Mouse (Mus musculus): Measurements from ENCODE around the gene Tbc1d2b.

Tbc1d2b gene

DNA sequence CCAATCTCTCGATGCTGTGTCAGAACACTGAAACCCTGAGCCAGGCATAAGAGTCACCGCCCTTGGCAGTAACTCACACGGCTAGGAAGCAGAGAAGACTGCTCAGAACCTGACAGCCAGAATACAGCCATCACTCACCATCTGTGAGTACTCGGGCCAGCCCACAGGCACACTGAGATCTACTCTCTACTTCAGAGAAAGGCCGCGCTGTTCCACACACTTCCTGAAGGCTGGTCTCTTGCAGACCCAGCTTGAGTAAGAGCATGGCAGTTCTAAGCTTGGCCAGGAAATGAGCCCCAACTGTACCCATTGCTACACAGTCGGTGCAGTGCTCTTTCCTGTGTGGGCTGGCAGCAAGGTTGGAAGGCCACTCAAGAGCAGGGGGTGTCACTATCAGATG is 27.7 kb downstream of the Tbc1d2b start:
- in situ Hi-C loops (cut with MseI, MboI): no loop called here

DNA sequence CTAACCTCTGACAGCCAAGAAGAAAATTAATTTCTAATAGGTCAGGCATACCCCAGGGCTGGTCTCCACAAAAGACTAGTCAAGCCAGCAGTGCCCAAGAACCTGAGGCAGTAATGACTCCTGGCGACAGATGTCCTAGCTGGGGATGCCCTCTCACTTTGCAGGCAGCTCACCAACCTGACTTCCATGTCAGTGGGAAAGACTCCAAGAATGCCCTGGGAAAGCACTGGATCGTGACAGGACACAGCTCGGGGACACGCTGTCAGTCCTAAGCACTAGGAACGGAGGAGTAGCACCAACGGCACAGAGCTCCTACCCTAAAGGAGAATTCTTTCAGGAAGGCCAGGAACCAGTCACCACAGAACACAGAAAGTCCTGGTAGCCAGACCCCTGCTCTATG is 28.3 kb downstream of the Tbc1d2b start:
- in situ Hi-C loops (cut with MseI, MboI): no loop called here

- in situ Hi-C loops (cut with MseI, MboI): no loop called here
Observed at GRCm38 (mm10) chr9:90241618-90242017, 29.0 kb downstream of the Tbc1d2b start.

DNA sequence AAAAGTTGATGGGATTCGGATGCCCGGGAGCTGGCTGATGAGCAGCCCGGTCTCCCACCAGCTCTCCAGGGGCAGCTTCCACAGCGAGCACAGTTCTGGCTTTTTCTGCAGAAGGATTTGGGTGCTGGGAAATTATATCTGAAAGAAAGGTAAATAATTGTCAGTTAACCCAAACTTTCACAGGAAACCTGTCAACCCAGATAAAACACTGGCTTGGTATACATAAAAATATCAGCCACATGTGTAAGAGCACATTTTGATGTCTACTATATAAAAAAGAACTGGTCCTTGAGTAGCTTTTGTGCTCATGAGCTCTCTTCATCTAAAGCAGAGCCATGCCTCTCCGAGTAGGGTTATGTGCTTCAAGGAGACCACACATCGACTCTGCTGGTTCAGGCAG is 29.6 kb downstream of the Tbc1d2b start:
- in situ Hi-C loops (cut with MseI, MboI): no loop called here

DNA sequence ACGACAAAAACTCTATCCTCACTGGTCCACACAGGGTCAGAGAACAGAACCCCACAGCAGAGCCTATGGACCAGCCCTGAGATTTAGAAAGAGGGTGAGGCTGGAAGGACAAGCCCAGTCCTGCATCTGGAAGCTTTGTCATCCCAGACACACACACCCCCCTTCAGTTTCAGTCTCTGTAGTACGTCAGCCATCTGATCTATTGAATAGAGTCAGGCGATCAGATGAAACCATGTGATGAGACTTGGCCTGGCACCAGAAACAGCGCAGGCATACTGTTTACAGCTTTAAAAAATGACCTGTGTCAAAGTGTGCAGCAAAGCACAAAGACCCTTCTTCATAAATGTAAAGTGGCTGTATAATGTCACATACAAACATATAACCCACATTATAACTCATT is 30.0 kb downstream of the Tbc1d2b start:
- in situ Hi-C loops (cut with MseI, MboI): no loop called here

GRCm38 (mm10) chr9:90237232-90238062 is 33.2 kb downstream of the Tbc1d2b start:
- in situ Hi-C loops (cut with MseI, MboI): no loop called here

- in situ Hi-C loops (cut with MseI, MboI): no loop called here
Observed at GRCm38 (mm10) chr9:90236817-90237216, 33.8 kb downstream of the Tbc1d2b start.

DNA sequence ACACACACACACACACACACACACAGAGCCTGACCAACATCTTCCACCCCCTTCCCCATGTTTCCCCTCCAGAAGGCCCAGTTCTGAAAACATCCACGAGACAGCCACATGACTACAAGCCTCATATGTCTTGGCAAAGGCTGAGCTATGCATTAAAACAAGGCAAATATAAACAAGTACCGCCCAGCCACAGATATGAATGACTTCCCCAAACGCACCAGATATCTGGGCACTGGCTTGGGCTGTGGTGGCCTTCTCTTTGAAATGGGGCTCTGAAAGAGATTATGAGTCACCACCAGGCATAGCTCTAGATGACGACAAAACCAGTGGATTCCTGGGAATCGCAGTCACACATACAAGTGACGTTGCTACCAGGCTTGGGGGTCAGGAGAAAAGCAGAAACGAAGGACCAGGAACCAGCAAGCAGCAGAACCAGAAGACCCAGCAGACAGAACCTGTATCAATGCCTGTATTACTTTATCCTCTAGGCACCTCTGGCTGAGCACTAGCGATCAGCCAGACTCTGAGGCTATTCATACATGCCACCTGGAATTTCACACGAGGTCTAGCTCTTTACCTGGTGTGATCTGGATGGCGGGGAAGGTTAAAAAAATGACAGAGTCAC is 35.2 kb downstream of the Tbc1d2b start:
- in situ Hi-C loops (cut with MseI, MboI): no loop called here

DNA sequence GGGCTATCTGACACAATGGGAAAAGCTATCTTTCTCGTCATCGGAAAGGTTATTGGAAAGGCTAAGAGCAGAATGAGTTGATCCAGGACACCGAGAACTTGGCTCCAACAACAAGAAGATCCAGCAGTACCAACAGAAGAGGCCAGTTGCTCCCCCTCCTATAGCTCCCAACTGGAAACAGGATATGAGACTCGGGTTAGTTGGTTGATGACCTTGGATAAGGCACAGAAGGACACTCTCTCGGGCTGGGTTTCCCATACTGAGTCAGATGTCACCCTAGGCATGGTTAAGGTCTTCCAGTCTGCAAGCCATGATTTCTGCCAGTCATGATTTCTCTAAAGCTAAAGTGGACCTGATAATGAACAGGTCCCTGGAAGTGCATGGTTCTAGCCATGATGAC is 35.8 kb downstream of the Tbc1d2b start:
- in situ Hi-C loops (cut with MseI, MboI): no loop called here

DNA sequence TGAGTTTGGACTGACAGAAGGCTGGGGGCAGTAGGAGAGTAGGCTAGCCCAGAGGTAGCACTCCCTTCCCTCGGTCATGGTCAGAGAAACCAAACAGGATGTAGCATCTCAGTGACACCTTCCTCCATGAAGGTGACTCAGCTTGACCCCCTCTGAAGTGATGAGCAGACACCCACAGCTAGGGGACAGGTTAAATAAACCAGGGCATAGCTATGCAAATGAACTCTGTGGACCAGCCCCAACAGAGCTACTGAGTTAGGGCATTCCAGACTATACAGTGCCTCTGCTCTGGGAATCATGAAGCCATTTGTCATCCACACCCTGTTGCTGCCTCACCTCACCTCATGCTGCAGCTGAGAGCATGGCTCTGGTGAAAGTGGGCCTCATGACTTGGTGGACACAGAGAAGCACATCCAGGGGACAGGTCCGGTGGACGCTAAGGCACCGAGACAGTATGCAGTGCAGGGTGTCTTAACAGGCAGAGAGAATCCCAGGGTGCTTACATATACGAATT is 36.6 kb downstream of the Tbc1d2b start:
- in situ Hi-C loops (cut with MseI, MboI): no loop called here

DNA sequence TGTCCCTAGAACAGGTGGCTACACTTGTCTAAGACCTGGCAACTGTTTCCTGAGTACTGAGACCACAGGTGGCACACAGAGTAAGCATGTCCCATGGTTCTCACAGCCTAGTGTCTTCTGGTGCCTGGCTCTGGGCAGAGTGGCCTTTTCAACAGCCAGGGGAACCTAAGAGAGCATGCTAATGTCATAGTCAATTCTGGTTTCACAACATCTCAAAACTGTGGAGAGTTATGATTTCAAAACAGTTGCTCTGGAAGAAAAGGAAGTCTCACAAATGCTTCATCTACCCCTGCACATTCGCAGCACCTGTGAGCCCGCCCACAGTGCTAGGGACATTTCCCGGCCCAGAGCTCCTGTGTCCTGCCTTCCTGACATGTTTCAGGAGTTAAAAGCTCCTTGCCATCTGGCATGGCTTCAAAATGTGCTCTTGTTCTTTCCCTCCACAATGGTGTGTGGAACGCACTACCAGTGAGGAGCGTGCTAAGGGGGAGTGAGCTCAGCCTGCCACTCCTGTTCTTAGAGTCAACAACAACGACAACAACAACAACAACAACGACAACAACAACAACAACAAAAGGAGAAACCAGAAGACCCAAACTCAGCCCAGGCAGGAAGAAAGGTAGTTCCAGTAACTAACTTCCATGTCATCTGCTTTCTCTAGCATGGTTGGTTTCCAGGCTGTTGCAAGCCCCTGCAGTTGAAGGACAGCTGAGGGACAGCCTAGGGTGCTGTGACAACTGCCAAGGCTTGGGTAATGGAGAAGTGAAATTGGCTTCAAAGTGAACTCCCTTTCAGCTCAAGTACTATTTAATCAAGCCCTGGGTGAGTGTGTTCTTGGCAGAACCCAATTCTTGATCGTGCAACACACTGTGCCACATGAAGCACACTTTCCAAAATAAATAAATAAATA is 37.6 kb downstream of the Tbc1d2b start:
- in situ Hi-C loops (cut with MseI, MboI): no loop called here

DNA sequence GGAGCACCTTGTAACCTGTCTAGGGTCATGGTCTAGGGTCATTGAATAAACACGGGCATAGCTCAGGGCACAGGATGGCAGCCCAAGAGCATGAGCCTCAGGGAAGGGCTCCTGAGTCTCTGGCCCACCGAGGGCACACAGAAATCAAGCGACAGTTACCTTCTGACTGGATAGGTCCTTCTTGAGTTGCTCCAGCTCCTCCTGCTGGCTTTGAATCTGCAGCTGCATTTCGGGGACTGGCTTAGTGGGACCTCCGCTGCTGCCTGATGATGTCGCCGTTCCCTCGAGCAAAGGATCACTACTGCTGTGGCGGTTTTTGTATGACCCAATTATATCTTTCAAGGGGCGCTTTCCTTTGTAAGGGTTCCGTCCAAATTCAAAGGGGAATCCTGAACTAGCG is 43.4 kb downstream of the Tbc1d2b start:
- in situ Hi-C loops (cut with MseI, MboI): no loop called here

DNA sequence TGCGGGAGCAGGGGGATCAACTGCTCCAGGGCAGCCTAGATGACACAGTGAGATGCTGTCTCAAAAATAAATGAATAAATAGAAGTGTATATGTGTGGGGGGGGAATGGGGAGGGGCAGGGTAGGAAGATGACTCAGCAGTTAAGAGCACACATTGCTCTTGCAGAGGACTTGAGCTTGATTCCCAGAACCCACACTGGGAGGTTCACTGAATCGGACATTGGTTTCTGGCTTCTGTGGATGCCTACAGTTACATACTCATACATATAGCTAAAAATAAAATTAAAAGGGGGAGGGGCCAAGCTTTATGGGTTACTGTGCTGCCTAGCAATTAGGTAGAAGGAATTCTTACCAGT is 43.9 kb downstream of the Tbc1d2b start:
- in situ Hi-C loops (cut with MseI, MboI): no loop called here

DNA sequence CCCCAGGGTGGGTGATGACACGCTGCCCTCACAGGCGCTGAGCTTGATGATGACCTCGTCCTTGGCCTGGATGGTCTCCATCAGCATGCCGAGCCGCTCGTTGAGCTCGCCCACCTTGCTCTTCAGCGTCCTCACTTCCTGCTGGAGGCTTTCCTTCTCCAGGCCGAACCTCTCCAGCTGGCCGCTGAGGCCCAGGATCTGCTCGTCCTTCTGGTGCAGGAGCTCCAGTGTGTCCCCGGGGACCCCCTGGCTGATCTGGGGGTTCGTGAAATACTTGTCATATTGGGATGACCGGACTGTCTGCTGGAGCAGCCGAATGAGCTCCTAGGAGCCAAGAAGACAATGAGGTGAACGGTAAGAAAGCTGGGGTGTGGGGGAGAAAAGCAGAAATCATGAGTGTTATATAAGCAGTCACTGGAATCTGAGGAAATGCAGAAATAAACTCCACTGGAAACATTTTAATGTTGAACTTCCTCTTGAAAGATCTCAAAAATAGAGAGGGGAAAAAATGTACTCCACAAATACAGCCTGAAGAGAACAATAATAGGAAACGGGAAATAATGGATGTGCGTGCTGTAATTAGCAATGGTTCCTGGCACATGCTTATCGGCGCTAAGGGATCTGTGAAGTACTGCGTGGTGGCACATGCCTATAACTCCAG is 44.4 kb downstream of the Tbc1d2b start:
- in situ Hi-C loops (cut with MseI, MboI): no loop called here

DNA sequence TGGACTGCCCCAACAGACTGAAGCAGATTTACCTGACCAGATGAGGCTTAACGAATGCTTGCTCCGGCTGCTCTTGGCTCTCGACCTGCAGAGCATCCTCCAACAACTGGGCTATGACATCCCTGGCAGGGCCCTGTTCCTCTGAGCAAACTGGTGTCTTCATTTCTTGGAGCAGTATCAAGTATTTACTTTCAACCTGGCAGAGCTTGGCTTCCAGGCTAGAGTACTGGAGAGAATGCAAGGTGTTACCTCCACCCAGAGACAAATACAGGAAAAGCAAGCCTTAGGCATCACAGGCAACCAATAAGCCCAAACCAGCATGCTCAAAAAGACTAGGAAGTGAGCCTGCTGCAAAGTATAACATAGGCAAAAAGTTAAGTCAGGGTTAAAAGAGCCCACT is 48.3 kb downstream of the Tbc1d2b start:
- in situ Hi-C loops (cut with MseI, MboI): loop anchor here in 1 of 2 experiments (25.0 kb wide), 1 partner anchor 190 kb away; no protein-coding TSS in a partner anchor

- in situ Hi-C loops (cut with MseI, MboI): loop anchor here in 1 of 2 experiments (25.0 kb wide), 1 partner anchor 195 kb away; no protein-coding TSS in a partner anchor
Observed at GRCm38 (mm10) chr9:90217501-90217900, 53.1 kb downstream of the Tbc1d2b start.

- in situ Hi-C loops (cut with MseI, MboI): loop anchor here in 1 of 2 experiments (25.0 kb wide), 1 partner anchor 196 kb away; no protein-coding TSS in a partner anchor
Observed at GRCm38 (mm10) chr9:90216259-90217001, 54.2 kb downstream of the Tbc1d2b start.

DNA sequence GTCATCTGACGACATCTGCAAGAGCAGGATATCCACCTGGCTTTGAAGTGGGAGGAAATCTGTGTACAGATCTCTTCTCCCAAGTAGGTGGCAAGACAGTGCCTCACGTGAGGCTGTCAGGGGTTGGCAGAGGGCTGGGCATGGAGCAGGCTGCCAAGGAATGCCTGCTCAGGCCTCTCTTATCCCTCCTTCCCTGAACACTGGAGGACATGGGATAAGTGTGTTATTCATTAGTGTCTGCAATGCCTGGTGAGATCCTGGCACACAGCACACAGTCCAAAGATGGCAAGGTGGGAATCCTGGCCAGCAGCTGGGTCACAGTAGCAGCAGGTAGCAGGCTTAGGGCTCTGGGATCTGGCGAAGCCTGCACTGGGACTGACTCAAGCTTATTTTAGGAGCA is 57.5 kb downstream of the Tbc1d2b start:
- in situ Hi-C loops (cut with MseI, MboI): loop anchor here in 1 of 2 experiments (25.0 kb wide), 1 partner anchor 199 kb away; no protein-coding TSS in a partner anchor

- in situ Hi-C loops (cut with MseI, MboI): loop anchor here (10.0 to 25.0 kb wide), 2 partner anchors 204 to 236 kb away; no protein-coding TSS in a partner anchor
Observed at GRCm38 (mm10) chr9:90208655-90209054, 61.9 kb downstream of the Tbc1d2b start.

GRCm38 (mm10) chr9:90207808-90208207 is 62.8 kb downstream of the Tbc1d2b start:
- in situ Hi-C loops (cut with MseI, MboI): loop anchor here (10.0 to 25.0 kb wide), 2 partner anchors 204 to 237 kb away; no protein-coding TSS in a partner anchor

All from mouse trophoblast stem cell (cell line).